Mouse (Mus musculus) CH12.LX (cell line): ENCODE data around the gene Ccdc110. TPM values are rescaled to one million over a fixed set of nuclear protein-coding genes. Genes with fewer than 3 reads are reported as not detected.
A peak's percentile ranks its signal among the peaks of the same experiment; 100 is the strongest.

ENCODE experiments used
- DNase-seq: peaks from one replicate; pipeline ENCODE4 v3.0.0-alpha.2; 2013; ENCODE audit errors: extremely low read depth
- H3K27ac ChIP-seq: 2 replicates; pipeline ENCODE4 v1.5.1; 2012; ENCODE audit warnings: low read depth, mild to moderate bottlenecking, control low read depth, moderate library complexity; ENCODE audit not compliant: insufficient read depth
- H3K27me3 ChIP-seq: replicated peaks from 2 replicates; pipeline ENCODE3; 2012; ENCODE audit warnings: inconsistent platforms
- H3K36me3 ChIP-seq, 2 experiments: replicated peaks in 1 of 2; 2 replicates each; pipeline versions ENCODE3 to v1.6.1; 2012; ENCODE audit warnings: inconsistent platforms in 1 of 2, low read length in 1 of 2, mild to moderate bottlenecking in 1 of 2, mixed read lengths in 1 of 2, moderate library complexity in 1 of 2; ENCODE audit not compliant: control insufficient read depth in 1 of 2, insufficient read depth in 1 of 2
- H3K4me1 ChIP-seq, 2 experiments: 2 replicates each; pipeline ENCODE4 v1.6.1; 2012; ENCODE audit warnings: inconsistent platforms in 1 of 2, moderate library complexity in 1 of 2; ENCODE audit not compliant: insufficient read depth in 2 of 2, control insufficient read depth in 1 of 2
- H3K4me2 ChIP-seq: 2 replicates; pipeline ENCODE4 v1.6.1; 2012; ENCODE audit warnings: low read depth, mild to moderate bottlenecking, control low read depth; ENCODE audit not compliant: poor library complexity, insufficient read depth, severe bottlenecking
- H3K4me3 ChIP-seq, 3 experiments: fragments of 150-350 bp in 1 of 3; sonication (generic) in 1 of 3; replicated peaks in 1 of 3; 2 replicates each; pipeline versions ENCODE3 to v1.5.1; 2011 to 2012; ENCODE audit warnings: low read depth in 2 of 3, low read length in 2 of 3, mild to moderate bottlenecking in 2 of 3, moderate library complexity in 2 of 3, control low read depth in 1 of 3, improper control_type of control experiment in 1 of 3, inconsistent platforms in 1 of 3, mixed read lengths in 1 of 3; ENCODE audit not compliant: poor library complexity in 1 of 3
- H3K79me2 ChIP-seq: replicated peaks from 2 replicates; pipeline ENCODE4 v1.6.1; 2012; ENCODE audit warnings: mild to moderate bottlenecking, moderate library complexity; ENCODE audit not compliant: control insufficient read depth, poor library complexity, insufficient read depth, severe bottlenecking; ENCODE audit errors: extremely low read depth
- H3K9ac ChIP-seq: 2 replicates; pipeline ENCODE4 v1.6.1; 2012; ENCODE audit warnings: low read depth, mild to moderate bottlenecking, control low read depth, moderate library complexity; ENCODE audit not compliant: insufficient read depth
- H3K9me3 ChIP-seq: replicated peaks from 2 replicates; pipeline ENCODE3; 2012; ENCODE audit warnings: low read length, inconsistent platforms, mixed read lengths
- BHLHE40 ChIP-seq: IDR thresholded peaks from 2 replicates; pipeline ENCODE4 v1.6.1; 2011; ENCODE audit warnings: mild to moderate bottlenecking, low read depth, low read length, improper control_type of control experiment
- CHD1 ChIP-seq: IDR thresholded peaks from 2 replicates; pipeline ENCODE4 v1.6.1; 2012; ENCODE audit warnings: low read depth, low read length, improper control_type of control experiment, inconsistent platforms
- CTCF ChIP-seq, 2 experiments: IDR thresholded peaks in 1 of 2; conservative IDR thresholded peaks in 1 of 2; 2 replicates each; pipeline ENCODE4 v1.5.1; 2011 to 2012; ENCODE audit warnings: low read depth in 2 of 2, low read length in 2 of 2, improper control_type of control experiment in 1 of 2, inconsistent platforms in 1 of 2, mild to moderate bottlenecking in 1 of 2, moderate library complexity in 1 of 2
- E2F4 ChIP-seq: IDR thresholded peaks from 2 replicates; pipeline ENCODE4 v1.6.1; 2011; ENCODE audit warnings: low read depth, low read length, improper control_type of control experiment; ENCODE audit not compliant: insufficient replicate concordance
- ELF1 ChIP-seq: IDR thresholded peaks from 2 replicates; pipeline ENCODE4 v1.6.1; 2014; ENCODE audit warnings: low read depth, mild to moderate bottlenecking, inconsistent platforms, low read length, improper control_type of control experiment
- ETS1 ChIP-seq: conservative IDR thresholded peaks from 2 replicates; pipeline ENCODE4 v1.6.1; 2012; ENCODE audit warnings: low read depth, mild to moderate bottlenecking, inconsistent platforms, low read length, improper control_type of control experiment, moderate library complexity
- GABPA ChIP-seq: IDR thresholded peaks from 2 replicates; pipeline ENCODE4 v1.6.1; 2012; ENCODE audit warnings: low read depth, low read length, improper control_type of control experiment, inconsistent platforms; ENCODE audit not compliant: insufficient replicate concordance
- IRF4 ChIP-seq: IDR thresholded peaks from 2 replicates; pipeline ENCODE4 v1.6.1; 2014; ENCODE audit warnings: low read depth, mild to moderate bottlenecking, inconsistent platforms, low read length, improper control_type of control experiment
- JUN ChIP-seq: IDR thresholded peaks from 2 replicates; pipeline ENCODE4 v1.6.1; 2011; ENCODE audit warnings: low read depth, mild to moderate bottlenecking, low read length, improper control_type of control experiment, moderate library complexity; ENCODE audit not compliant: insufficient read depth
- JUND ChIP-seq: conservative IDR thresholded peaks from 2 replicates; pipeline ENCODE4 v1.6.1; 2011; ENCODE audit warnings: low read depth, low read length, improper control_type of control experiment
- KAT2A ChIP-seq: IDR thresholded peaks from 2 replicates; pipeline ENCODE4 v1.6.1; 2012; ENCODE audit warnings: low read length, improper control_type of control experiment, inconsistent platforms; ENCODE audit not compliant: insufficient replicate concordance
- MAX ChIP-seq: IDR thresholded peaks from 2 replicates; pipeline ENCODE4 v1.6.1; 2011; ENCODE audit warnings: low read length, improper control_type of control experiment
- MAZ ChIP-seq: IDR thresholded peaks from 2 replicates; pipeline ENCODE4 v1.6.1; 2012; ENCODE audit warnings: low read depth, mild to moderate bottlenecking, inconsistent platforms, low read length, improper control_type of control experiment, moderate library complexity
- MEF2A ChIP-seq: IDR thresholded peaks from 2 replicates; pipeline ENCODE4 v1.6.1; 2014; ENCODE audit warnings: low read depth, mild to moderate bottlenecking, inconsistent platforms, low read length, improper control_type of control experiment, borderline replicate concordance
- MXI1 ChIP-seq: IDR thresholded peaks from 2 replicates; pipeline ENCODE4 v1.6.1; 2011; ENCODE audit warnings: mild to moderate bottlenecking, low read depth, low read length, improper control_type of control experiment
- MYC ChIP-seq: IDR thresholded peaks from 2 replicates; pipeline ENCODE4 v1.6.1; 2011; ENCODE audit warnings: low read depth, mild to moderate bottlenecking, improper control_type of control experiment, low read length
- NELFE ChIP-seq: IDR thresholded peaks from 2 replicates; pipeline ENCODE4 v1.6.1; 2011; ENCODE audit warnings: low read depth, low read length, improper control_type of control experiment
- PAX5 ChIP-seq: IDR thresholded peaks from 2 replicates; pipeline ENCODE4 v1.6.1; 2012; ENCODE audit warnings: low read length, inconsistent platforms, mixed read lengths
- POLR2A ChIP-seq: IDR thresholded peaks from 2 replicates; pipeline ENCODE4 v1.6.1; 2011; ENCODE audit warnings: low read depth, mild to moderate bottlenecking, improper control_type of control experiment, low read length
- POLR2AphosphoS2 ChIP-seq: IDR thresholded peaks from 2 replicates; pipeline ENCODE4 v1.6.1; 2011; ENCODE audit warnings: low read depth, low read length, improper control_type of control experiment
- RCOR1 ChIP-seq: conservative IDR thresholded peaks from 2 replicates; pipeline ENCODE4 v1.6.1; 2012; ENCODE audit warnings: low read depth, mild to moderate bottlenecking, inconsistent platforms, low read length, improper control_type of control experiment
- SIN3A ChIP-seq: IDR thresholded peaks from 2 replicates; pipeline ENCODE4 v1.6.1; 2012; ENCODE audit warnings: low read length, improper control_type of control experiment, inconsistent platforms
- SMC3 ChIP-seq: IDR thresholded peaks from 2 replicates; pipeline ENCODE4 v1.6.1; 2011; ENCODE audit warnings: low read depth, low read length, improper control_type of control experiment
- TBP ChIP-seq: conservative IDR thresholded peaks from 2 replicates; pipeline ENCODE4 v1.6.1; 2011; ENCODE audit warnings: low read depth, low read length, improper control_type of control experiment
- TCF12 ChIP-seq: IDR thresholded peaks from 2 replicates; pipeline ENCODE4 v1.6.1; 2014; ENCODE audit warnings: low read depth, mild to moderate bottlenecking, inconsistent platforms, low read length, improper control_type of control experiment
- UBTF ChIP-seq: IDR thresholded peaks from 2 replicates; pipeline ENCODE4 v1.6.1; 2012; ENCODE audit warnings: low read depth, mild to moderate bottlenecking, inconsistent platforms, low read length, improper control_type of control experiment, moderate library complexity
- USF1 ChIP-seq: IDR thresholded peaks from 2 replicates; pipeline ENCODE4 v1.6.1; 2014; ENCODE audit warnings: low read depth, mild to moderate bottlenecking, inconsistent platforms, low read length, improper control_type of control experiment
- USF2 ChIP-seq: conservative IDR thresholded peaks from 2 replicates; pipeline ENCODE4 v1.6.1; 2011; ENCODE audit warnings: low read depth, low read length, improper control_type of control experiment
- ZKSCAN1 ChIP-seq: IDR thresholded peaks from 2 replicates; pipeline ENCODE4 v1.6.1; 2012; ENCODE audit warnings: low read depth, inconsistent platforms, low read length, improper control_type of control experiment, borderline replicate concordance
- ZMIZ1 ChIP-seq: IDR thresholded peaks from 2 replicates; pipeline ENCODE4 v1.6.1; 2012; ENCODE audit warnings: low read depth, mild to moderate bottlenecking, inconsistent platforms, low read length, improper control_type of control experiment
- ZNF384 ChIP-seq: IDR thresholded peaks from 2 replicates; pipeline ENCODE4 v1.6.1; 2012; ENCODE audit warnings: low read depth, low read length, improper control_type of control experiment, inconsistent platforms
- dilution Hi-C: fragments of 300-500 bp; cut with MboI; formaldehyde crosslinking; loops from 2 replicates; pipeline ENCODE4 v1.14.3; 2020; ENCODE audit warnings: low sequenced_read_pairs; ENCODE audit not compliant: extremely low pct_unique_long_range_greater_than_20kb, extremely low pct_ligation_motif_present
- in situ Hi-C: fragments of 300-500 bp; cut with MboI; formaldehyde crosslinking; loops from 3 replicates; pipeline ENCODE4 v1.14.3; 2019; ENCODE audit warnings: low sequenced_read_pairs, low pct_ligation_motif_present, low pct_unique_long_range_greater_than_20kb, mixed read lengths
- polyA plus RNA-seq: library from polyadenylated mRNA; unstranded; fragments of >175 nt; gene quantifications from 2 replicates; pipeline ENCODE4 v1.2.1, GENCODE M21; 2012; ENCODE audit warnings: low read depth; ENCODE audit not compliant: insufficient read length
- total RNA-seq, 2 experiments: library from RNA; depleted of rRNA; stranded (reverse); fragments of 300-350 nt in 1 of 2; fragments of >200 nt in 1 of 2; gene quantifications; 2 replicates each; pipeline ENCODE4 v1.2.3; 2012 to 2014

Gene Ccdc110
- total and polyA plus RNA-seq, 3 experiments: not detected

DNA sequence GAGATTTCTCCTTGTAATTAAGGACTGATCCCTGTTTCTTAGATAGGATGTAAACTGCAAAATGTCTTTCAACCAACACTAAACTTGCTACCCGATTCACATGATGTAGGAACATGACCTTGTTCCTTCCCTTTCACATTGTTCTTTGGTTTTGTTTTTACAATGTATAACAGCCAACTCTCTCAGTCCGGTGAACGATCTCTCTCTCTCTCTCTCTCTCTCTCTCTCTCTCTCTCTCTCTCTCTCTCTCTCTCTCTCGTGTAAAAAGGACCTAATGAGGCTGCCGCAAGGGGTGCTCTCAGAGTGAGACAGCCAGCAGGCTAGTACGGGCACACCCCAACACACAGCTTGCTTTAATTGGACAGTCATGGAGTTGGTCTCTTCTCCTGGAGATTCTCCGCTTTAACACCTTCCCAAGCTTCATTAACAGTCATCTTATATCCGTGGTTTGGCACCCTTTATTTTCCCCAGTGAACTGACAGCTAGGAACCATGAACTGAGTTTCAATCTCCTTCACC lies 39.6 kb downstream of the Ccdc110 start:
- Histone ChIP-seq H3K9ac (no peak overlapping the region), H3K4me1 (peaks cover 0 to 9% of the 10 kb centered on the region in 2 experiments; a peak in 2 of 4 replicates), H3K4me2 (no peak overlapping the region), H3K79me2 (peaks cover 4% of the 10 kb centered on the region), H3K36me3 (peaks cover 5 to 26% of the 10 kb centered on the region in 2 experiments), H3K27me3 (no peaks in the 10 kb centered on the region), H3K9me3 (peaks cover 18% of the 10 kb centered on the region), H3K4me3 (no peak overlapping the region), H3K27ac (no peak overlapping the region)
- DNase-seq: no peak
- dilution Hi-C loops: no loop called here
- TF ChIP-seq ZKSCAN1 (no peak), ZNF384 (no peak), KAT2A (no peak), POLR2A (no peak), MAX (no peak), UBTF (no peak), CTCF (conservative IDR thresholded peaks at IDR 0.05 in 1 of 2, IDR thresholded peaks at IDR 0.05 in 1 of 2; ENCODE audit: low read depth in 2 of 2, low read length in 2 of 2) (no peak), GABPA (no peak), BHLHE40 (no peak), PAX5 (no peak), MAZ (no peak), MYC (no peak)
- in situ Hi-C loops: no loop called here

DNA sequence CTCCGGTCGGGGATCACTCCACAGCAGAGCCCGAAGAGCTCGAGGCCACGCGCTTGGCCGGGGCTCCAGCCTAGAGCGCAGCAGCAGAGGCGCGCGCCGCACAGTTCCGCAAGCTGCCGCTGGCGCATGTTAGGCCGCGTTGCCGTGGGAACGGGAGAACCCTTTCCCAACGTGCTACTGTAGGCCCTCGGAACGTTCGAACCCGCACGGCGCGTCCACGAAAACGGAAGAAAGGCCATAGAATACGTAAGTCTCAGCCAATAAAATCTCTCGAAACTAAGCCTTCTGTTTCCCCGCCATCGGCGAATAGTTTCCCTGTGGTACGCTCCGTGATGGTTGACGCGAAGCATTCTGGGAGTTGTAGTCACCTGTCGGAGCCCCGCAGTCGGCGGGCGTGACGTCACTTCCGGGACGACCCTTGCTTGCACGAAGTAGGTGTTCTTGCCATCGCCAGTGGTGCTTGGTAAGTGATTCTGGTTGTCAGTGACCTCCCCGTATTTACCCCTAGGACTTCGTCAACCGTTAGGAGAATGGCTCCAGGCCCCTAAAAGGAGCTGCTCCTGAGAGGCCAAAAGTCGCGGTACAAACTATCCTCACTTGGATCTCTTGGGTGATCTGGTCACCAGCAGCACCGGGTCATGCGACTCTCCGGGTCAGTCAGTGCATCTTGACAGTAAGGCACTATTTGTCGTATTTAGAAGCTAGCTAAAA lies 40.9 kb downstream of the Ccdc110 start, which contains the start of the genes 1700029J07Rik and Ufsp2:
1700029J07Rik (minus strand) TSS at position 127 of the 711 bp plus-strand sequence.
Ufsp2 (plus strand) TSS at position 403 of the 711 bp plus-strand sequence.
- Histone ChIP-seq H3K36me3 (peaks cover 9 to 32% of the 10 kb centered on the region in 2 experiments), H3K27ac (peak within 1 kb of the TSS; percentile 27; the same call in 1 of the 2 replicates), H3K9ac (peak within 1 kb of the TSS; percentile 92), H3K4me3 (peak within 1 kb of the TSS; percentile 74 to 82 (median 79)), H3K4me1 (peaks cover 0 to 9% of the 10 kb centered on the region in 2 experiments; a peak in 2 of 4 replicates), H3K79me2 (peaks cover 4% of the 10 kb centered on the region), H3K4me2 (peak within 1 kb of the TSS; percentile 96), H3K9me3 (peaks cover 18% of the 10 kb centered on the region), H3K27me3 (no peaks in the 10 kb centered on the region)
- peak; percentile 99 for DNase-seq
- in situ Hi-C loops (no loop called here), dilution Hi-C loops (no loop called here)
- TF ChIP-seq IRF4 (peak; percentile 58; the same call in 1 of the 2 replicates), POLR2AphosphoS2 (no peak), SIN3A (peak; percentile 93), JUN (peak; percentile 76), NELFE (peak; percentile 57; the same call in 1 of the 2 replicates), MXI1 (peak; percentile 99), RCOR1 (no peak), ZMIZ1 (peak; percentile 60; the same call in 1 of the 2 replicates), POLR2A (peak; percentile 80), MAX (peak; percentile 89), GABPA (peak; percentile 27; the same call in 1 of the 2 replicates), USF2 (no peak), MEF2A (no peak), JUND (peak; percentile 86), TBP (peak; percentile 82), ELF1 (peak; percentile 92), SMC3 (no peak), USF1 (no peak), E2F4 (peak; percentile 92; the same call in 1 of the 2 replicates), TCF12 (peak; percentile 63; the same call in 1 of the 2 replicates), KAT2A (peak; percentile 94; the same call in 1 of the 2 replicates), ETS1 (no peak), PAX5 (no peak), CHD1 (no peak)
